Mouse (Mus musculus) midbrain, embryonic 10.5 days (tissue): Measurements from ENCODE around the gene Epha7. TPM values are rescaled to one million over a fixed set of nuclear protein-coding genes. Genes with fewer than 3 reads are reported as not detected.

Experiments
- DNase-seq: peaks from one replicate; pipeline ENCODE4 v3.0.0-alpha.2; 2017; ENCODE audit warnings: low spot score
- H3K27ac ChIP-seq: fragments of 300-500 bp; sonication (generic); replicated peaks from 2 replicates; pipeline ENCODE4 v1.5.1; 2016; ENCODE audit warnings: mild to moderate bottlenecking
- H3K27me3 ChIP-seq: fragments of 300-500 bp; sonication (generic); 2 replicates; pipeline ENCODE4 v1.6.1; 2016; ENCODE audit warnings: low read depth, mild to moderate bottlenecking; ENCODE audit not compliant: poor library complexity, severe bottlenecking
- H3K36me3 ChIP-seq: fragments of 300-500 bp; sonication (generic); 2 replicates; pipeline ENCODE4 v1.6.1; 2016; ENCODE audit warnings: mild to moderate bottlenecking, moderate library complexity
- H3K4me1 ChIP-seq: fragments of 300-500 bp; sonication (generic); 2 replicates; pipeline ENCODE4 v1.6.1; 2016
- H3K4me3 ChIP-seq: fragments of 300-500 bp; sonication (generic); 2 replicates; pipeline ENCODE4 v1.5.1; 2016; ENCODE audit warnings: mild to moderate bottlenecking, moderate library complexity
- H3K9me3 ChIP-seq: fragments of 300-500 bp; sonication (generic); replicated peaks from 2 replicates; pipeline ENCODE4 v1.6.1; 2016; ENCODE audit warnings: mild to moderate bottlenecking
- WGBS: fragments of 180-500 bp; shearing (Covaris S2); methylation state at CpG from one replicate; pipeline ENCODE4 v1.1.7; 2016; 5-methylcytosine and 5-hydroxymethylcytosine counted together
- polyA plus RNA-seq: library from polyadenylated mRNA; unstranded; fragments of >200 nt; fragmentation: Nextera tagmentation; extraction: Ambion mirVana; gene quantifications from 2 replicates; pipeline ENCODE4 v1.2.1, GENCODE M21; 2016

Gene Epha7
- polyA plus RNA-seq, 1 experiment from 2014 or later = 68.3 TPM

- H3K36me3 ChIP-seq = no peaks in the 10 kb centered on the region
- H3K27me3 ChIP-seq = no peaks in the 10 kb centered on the region
- 77% methylated on average over 2 of the region's 2 CpGs for WGBS
- no peaks in the 10 kb centered on the region for H3K9me3 ChIP-seq
- no peak overlapping the region for H3K27ac ChIP-seq
- H3K4me3 ChIP-seq = no peak overlapping the region
- H3K4me1 ChIP-seq = 0 out of 2 replicates have a peak, but pooled peaks cover 4% of the 10 kb centered on the region
- no peak for DNase-seq
Measured at GRCm38 (mm10) chr4:28906985-28907384, 94.1 kb downstream of the Epha7 start.

GRCm38 (mm10) chr4:28910127-28910526 lies 97.2 kb downstream of the Epha7 start:
- no peaks in the 10 kb centered on the region for H3K9me3 ChIP-seq
- no peaks in the 10 kb centered on the region for H3K27me3 ChIP-seq
- WGBS = 84% methylated on average over 4 of the region's 4 CpGs
- 0 out of 2 replicates have a peak, but pooled peaks cover 4% of the 10 kb centered on the region for H3K4me1 ChIP-seq
- H3K4me3 ChIP-seq = no peak overlapping the region
- no peak overlapping the region for H3K27ac ChIP-seq
- H3K36me3 ChIP-seq = no peaks in the 10 kb centered on the region
- no peak for DNase-seq

GRCm38 (mm10) chr4:28912028-28912427 lies 99.1 kb downstream of the Epha7 start:
- H3K36me3 ChIP-seq = no peaks in the 10 kb centered on the region
- no peaks in the 10 kb centered on the region for H3K4me1 ChIP-seq
- no peak overlapping the region for H3K4me3 ChIP-seq
- no peaks in the 10 kb centered on the region for H3K27me3 ChIP-seq
- no peak overlapping the region for H3K27ac ChIP-seq
- WGBS = 87% methylated on average over 2 of the region's 2 CpGs
- DNase-seq = no peak
- no peaks in the 10 kb centered on the region for H3K9me3 ChIP-seq

- no peaks in the 10 kb centered on the region for H3K9me3 ChIP-seq
- no peak for DNase-seq
- H3K27me3 ChIP-seq = no peaks in the 10 kb centered on the region
- no peak overlapping the region for H3K4me3 ChIP-seq
- 76% methylated on average over 2 of the region's 2 CpGs for WGBS
- no peaks in the 10 kb centered on the region for H3K4me1 ChIP-seq
- no peak overlapping the region for H3K27ac ChIP-seq
- no peaks in the 10 kb centered on the region for H3K36me3 ChIP-seq
Measured at GRCm38 (mm10) chr4:28913613-28914012, 100.7 kb downstream of the Epha7 start.

GRCm38 (mm10) chr4:28920645-28921044 lies 107.7 kb downstream of the Epha7 start:
- Histone ChIP-seq H3K4me1 (no peaks in the 10 kb centered on the region), H3K27ac (no peak overlapping the region), H3K27me3 (no peaks in the 10 kb centered on the region), H3K4me3 (no peak overlapping the region), H3K9me3 (no peaks in the 10 kb centered on the region), H3K36me3 (no peaks in the 10 kb centered on the region)
- no peak for DNase-seq
- WGBS = 96% methylated on average over 6 of the region's 6 CpGs

GRCm38 (mm10) chr4:28926072-28926471 lies 113.1 kb downstream of the Epha7 start:
- 92% methylated on average over 4 of the region's 4 CpGs for whole genome bisulfite sequencing
- Histone ChIP-seq H3K9me3 (no peaks in the 10 kb centered on the region), H3K4me1 (no peaks in the 10 kb centered on the region), H3K36me3 (no peaks in the 10 kb centered on the region), H3K27me3 (no peaks in the 10 kb centered on the region), H3K27ac (no peak overlapping the region), H3K4me3 (no peak overlapping the region)
- DNase-seq = no peak

GRCm38 (mm10) chr4:28933431-28933830 lies 120.5 kb downstream of the Epha7 start:
- H3K36me3 ChIP-seq = 0 out of 2 replicates have a peak, but pooled peaks cover 8% of the 10 kb centered on the region
- no peaks in the 10 kb centered on the region for H3K9me3 ChIP-seq
- 92% methylated on average over 4 of the region's 4 CpGs for WGBS
- H3K4me3 ChIP-seq = no peak overlapping the region
- no peak for DNase-seq
- H3K27ac ChIP-seq = no peak overlapping the region
- H3K4me1 ChIP-seq = no peaks in the 10 kb centered on the region
- no peaks in the 10 kb centered on the region for H3K27me3 ChIP-seq

- WGBS = 85% methylated on average over 10 of the region's 10 CpGs
Measured at GRCm38 (mm10) chr4:28934802-28935201, 121.9 kb downstream of the Epha7 start.

GRCm38 (mm10) chr4:28935567-28935966 lies 122.6 kb downstream of the Epha7 start:
- no peak overlapping the region for H3K4me3 ChIP-seq
- 85% methylated on average over 11 of the region's 11 CpGs for WGBS

More at GRCm38 (mm10) chr4:28934802-28935201, 121.9 kb downstream of the Epha7 start:
- no peaks in the 10 kb centered on the region for H3K4me1 ChIP-seq
- no peak overlapping the region for H3K4me3 ChIP-seq
- peaks cover 11% of the 10 kb centered on the region; the same call in 1 of the 2 replicates for H3K36me3 ChIP-seq
- DNase-seq = no peak
- H3K27ac ChIP-seq = no peak overlapping the region
- H3K27me3 ChIP-seq = no peaks in the 10 kb centered on the region
- no peaks in the 10 kb centered on the region for H3K9me3 ChIP-seq

GRCm38 (mm10) chr4:28940710-28941109 lies 127.8 kb downstream of the Epha7 start:
- DNase-seq = no peak
- 90% methylated on average over 2 of the region's 2 CpGs for WGBS
- H3K27me3 ChIP-seq = no peaks in the 10 kb centered on the region

More at GRCm38 (mm10) chr4:28935567-28935966, 122.6 kb downstream of the Epha7 start:
- Histone ChIP-seq H3K27ac (no peak overlapping the region), H3K4me1 (no peaks in the 10 kb centered on the region), H3K9me3 (no peaks in the 10 kb centered on the region), H3K36me3 (peaks cover 11% of the 10 kb centered on the region; the same call in 1 of the 2 replicates), H3K27me3 (no peaks in the 10 kb centered on the region)
- no peak for DNase-seq

GRCm38 (mm10) chr4:28944237-28944636 lies 131.3 kb downstream of the Epha7 start:
- Histone ChIP-seq H3K4me1 (peaks cover 5% of the 10 kb centered on the region; the same call in 1 of the 2 replicates), H3K27ac (no peak overlapping the region)
- 88% methylated on average over 6 of the region's 6 CpGs for WGBS

More at GRCm38 (mm10) chr4:28940710-28941109, 127.8 kb downstream of the Epha7 start:
- H3K27ac ChIP-seq = no peak overlapping the region
- H3K4me1 ChIP-seq = peaks cover 3% of the 10 kb centered on the region; the same call in 1 of the 2 replicates
- H3K36me3 ChIP-seq = peaks cover 17% of the 10 kb centered on the region
- H3K4me3 ChIP-seq = no peak overlapping the region
- H3K9me3 ChIP-seq = no peaks in the 10 kb centered on the region

GRCm38 (mm10) chr4:28960889-28961560 lies 148.1 kb downstream of the Epha7 start:
- Histone ChIP-seq H3K27ac (no peak overlapping the region), H3K4me3 (no peak overlapping the region), H3K27me3 (peaks cover 20% of the 10 kb centered on the region; the same call in 1 of the 2 replicates), H3K4me1 (no peaks in the 10 kb centered on the region), H3K9me3 (no peaks in the 10 kb centered on the region), H3K36me3 (peaks cover 30% of the 10 kb centered on the region)
- no peak for DNase-seq
- WGBS = 91% methylated on average over 9 of the region's 9 CpGs

More at GRCm38 (mm10) chr4:28944237-28944636, 131.3 kb downstream of the Epha7 start:
- Histone ChIP-seq H3K4me3 (no peak overlapping the region), H3K27me3 (no peaks in the 10 kb centered on the region), H3K36me3 (peaks cover 23% of the 10 kb centered on the region), H3K9me3 (no peaks in the 10 kb centered on the region)
- DNase-seq = no peak

- Histone ChIP-seq H3K27me3 (peaks cover 43% of the 10 kb centered on the region), H3K4me1 (peaks cover 14% of the 10 kb centered on the region), H3K36me3 (peaks cover 8% of the 10 kb centered on the region), H3K4me3 (no peak overlapping the region), H3K27ac (no peak overlapping the region), H3K9me3 (no peaks in the 10 kb centered on the region)
- WGBS = 41% methylated on average over 3 of the region's 3 CpGs
- DNase-seq = no peak
Measured at GRCm38 (mm10) chr4:28967584-28968315, 154.8 kb downstream of the Epha7 start.
